Mouse (Mus musculus): ENCODE measurements at regions not wholly inside any gene's neighbourhood (a gene's known extent, or its start where the extent isn't known, plus 50 kb on each side); places are given as distances from the start of the nearest gene placed in this dataset.

GRCm38 (mm10) chr5:148723677-148724227, 171.2 kb upstream of the Ubl3 start:
- TF ChIP-seq CTCF (IDR thresholded peaks at IDR 0.05; ENCODE audit: borderline replicate concordance, insufficient read depth, low read length) (no peak), POLR2A (IDR thresholded peaks at IDR 0.05; ENCODE audit: low read depth, low read length) (no peak)

Data from embryonic fibroblast, embryonic 13.5 days (primary cell).